Mouse (Mus musculus) neutrophil, adult 5-6 weeks (primary cell): ENCODE data around the gene Naa30. TPM values are rescaled to one million over a fixed set of nuclear protein-coding genes. Genes with fewer than 3 reads are reported as not detected.
"Not testable (repeated sequence)": the region's sequence is repeated elsewhere in the genome, so short reads cannot be mapped to it uniquely, and the experiment has no call there.

ENCODE experiments used
- ATAC-seq: fragments of 151-379, 151-347 bp; 2 replicates; pipeline ENCODE4 v1.8.0; 2017; ENCODE audit warnings: mild to moderate bottlenecking, moderate TSS enrichment; ENCODE audit not compliant: insufficient number of reproducible peaks, poor library complexity, low FRiP score, severe bottlenecking; ENCODE audit errors: extremely low read depth
- total RNA-seq: library from RNA; stranded (forward); fragments of 200-1000 nt; gene quantifications from 2 replicates; pipeline ENCODE4 v1.2.3, GENCODE M21; 2017

Gene Naa30
- total RNA-seq, 1 experiment from 2014 or later: 62.3 TPM

DNA sequence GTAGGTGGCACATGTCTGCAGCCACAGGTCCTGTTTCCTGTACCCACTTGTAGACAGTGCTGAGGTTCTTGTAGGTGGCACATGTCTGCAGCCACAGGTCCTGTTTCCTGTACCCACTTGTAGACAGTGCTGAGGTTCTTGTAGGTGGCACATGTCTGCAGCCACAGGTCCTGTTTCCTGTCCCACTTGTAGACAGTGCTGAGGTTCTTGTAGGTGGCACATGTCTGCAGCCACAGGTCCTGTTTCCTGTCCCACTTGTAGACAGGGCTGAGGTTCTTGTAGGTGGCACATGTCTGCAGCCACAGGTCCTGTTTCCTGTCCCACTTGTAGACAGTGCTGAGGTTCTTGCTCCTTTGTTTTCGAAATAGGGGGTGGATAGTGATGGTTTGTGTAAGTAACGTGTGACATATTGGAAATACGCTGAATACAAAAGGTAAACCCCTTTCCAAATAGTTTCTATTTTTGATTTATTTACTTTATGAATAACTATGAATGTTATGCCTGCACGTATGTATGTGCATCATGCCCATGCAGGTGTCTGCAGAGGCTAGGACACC, 47.5 kb downstream of the Naa30 start:
- not testable (repeated sequence) for ATAC-seq

DNA sequence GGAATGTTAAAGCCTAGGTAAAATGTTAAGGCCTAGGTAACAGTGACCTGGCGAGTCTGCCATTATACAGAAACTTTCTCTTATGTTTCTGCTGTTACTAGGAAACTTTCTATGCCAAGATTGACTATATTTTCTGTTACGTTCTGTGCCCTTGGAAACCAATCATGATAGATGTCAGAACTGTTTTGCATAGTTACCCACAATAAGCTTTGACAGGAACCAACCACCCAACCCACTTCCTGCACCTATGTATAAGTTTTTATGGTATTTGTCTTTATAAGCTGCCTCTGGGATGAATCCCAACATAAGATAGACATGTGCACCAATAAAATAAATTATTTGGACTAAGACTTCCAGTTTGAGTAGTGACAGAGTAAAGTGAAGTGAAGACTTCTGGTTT, 49.7 kb downstream of the Naa30 start:
- peak; percentile 81 for ATAC-seq

DNA sequence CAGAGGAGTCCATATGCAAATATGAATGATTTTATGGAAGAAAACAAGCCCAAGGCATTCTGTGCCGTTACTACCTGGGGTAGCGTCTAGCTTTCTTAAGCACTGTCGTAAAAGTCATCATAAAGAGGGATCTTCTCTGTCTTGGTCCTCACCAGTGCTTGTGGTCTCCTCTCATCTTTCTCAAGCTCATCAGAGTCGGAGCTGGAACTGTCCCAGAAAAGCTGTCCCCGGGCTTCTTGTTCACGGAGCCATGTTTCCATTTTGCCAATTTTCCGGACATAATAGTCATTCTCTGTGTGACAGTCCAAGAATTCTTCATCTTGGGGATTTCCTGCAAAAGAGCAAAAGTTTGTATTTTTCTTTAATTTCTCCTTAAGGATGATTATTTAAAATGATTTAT, 54.4 kb downstream of the Naa30 start:
- ATAC-seq: no peak

DNA sequence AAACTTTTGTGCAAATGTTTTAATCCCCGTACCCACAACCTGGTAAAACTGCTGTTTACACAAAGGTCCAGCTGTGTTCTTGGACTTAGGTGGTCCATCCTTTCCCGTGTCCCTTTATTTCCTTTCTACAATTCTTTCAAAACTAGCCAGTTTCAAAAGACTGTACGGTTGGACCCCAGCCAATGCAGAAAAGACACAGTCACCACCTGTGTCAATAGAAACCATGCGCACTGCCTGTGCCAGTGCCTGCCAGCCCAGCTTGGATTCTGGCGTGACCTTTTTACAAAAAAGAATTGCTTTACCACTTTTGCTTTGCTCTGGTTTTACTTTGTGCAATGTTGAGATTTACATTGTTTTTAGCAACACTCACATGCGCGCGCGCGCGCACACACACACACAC, 55.0 kb downstream of the Naa30 start:
- no peak for ATAC-seq

DNA sequence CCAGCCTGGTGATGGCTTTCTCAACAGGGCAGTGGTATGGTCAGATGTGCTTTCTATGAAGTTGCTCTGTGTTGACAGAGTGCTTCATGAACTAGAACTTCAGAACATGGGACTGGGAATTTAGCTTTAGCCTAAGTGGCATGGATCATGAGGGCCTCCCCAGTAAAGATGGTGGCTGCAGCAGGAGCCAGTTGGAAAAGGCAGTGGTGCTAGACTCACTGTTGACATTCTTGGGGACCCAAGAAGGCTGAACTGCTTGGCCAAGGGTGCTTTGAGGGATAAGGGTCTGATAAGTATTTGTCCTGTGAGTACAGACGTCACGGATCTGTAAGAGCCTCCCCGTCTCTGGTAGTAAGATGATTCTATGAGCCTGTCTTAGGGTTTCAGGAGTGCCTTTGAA, 59.8 kb downstream of the Naa30 start:
- no peak for ATAC-seq

DNA sequence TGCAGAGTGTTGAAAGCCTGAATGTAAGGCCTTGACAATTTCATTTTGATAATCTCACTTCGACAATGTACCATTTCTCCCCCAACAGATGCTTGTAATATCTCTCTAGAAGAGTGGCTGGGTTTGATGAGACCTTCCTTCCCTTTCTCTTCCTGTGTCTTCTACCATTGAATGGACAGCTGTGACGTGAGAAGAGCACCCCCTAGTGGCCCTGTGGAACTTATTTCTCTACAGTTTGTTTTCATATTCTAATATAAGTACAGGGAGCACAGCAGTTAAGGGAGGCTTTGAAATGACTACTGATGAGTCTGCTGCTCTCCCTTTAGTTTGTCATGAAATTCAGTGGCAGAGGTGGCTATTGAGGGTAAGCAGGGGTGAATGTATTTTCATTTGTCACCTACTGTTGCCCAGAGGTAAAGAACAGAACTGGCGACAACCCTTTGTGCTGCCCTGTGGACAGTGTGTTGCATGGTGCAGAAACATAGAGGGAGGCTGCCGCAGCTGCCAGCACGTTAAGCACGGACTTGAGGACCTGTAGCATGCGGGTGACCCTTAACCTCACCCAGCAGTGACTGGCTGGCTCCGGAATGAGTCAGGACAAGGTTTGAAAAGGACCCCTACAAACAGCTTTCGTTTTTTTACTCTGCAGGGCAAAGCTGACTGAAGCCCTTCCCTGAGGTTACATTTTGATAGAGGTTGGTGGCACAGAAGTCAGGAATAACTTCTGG, 62.9 kb downstream of the Naa30 start:
- ATAC-seq: peak; percentile 72

DNA sequence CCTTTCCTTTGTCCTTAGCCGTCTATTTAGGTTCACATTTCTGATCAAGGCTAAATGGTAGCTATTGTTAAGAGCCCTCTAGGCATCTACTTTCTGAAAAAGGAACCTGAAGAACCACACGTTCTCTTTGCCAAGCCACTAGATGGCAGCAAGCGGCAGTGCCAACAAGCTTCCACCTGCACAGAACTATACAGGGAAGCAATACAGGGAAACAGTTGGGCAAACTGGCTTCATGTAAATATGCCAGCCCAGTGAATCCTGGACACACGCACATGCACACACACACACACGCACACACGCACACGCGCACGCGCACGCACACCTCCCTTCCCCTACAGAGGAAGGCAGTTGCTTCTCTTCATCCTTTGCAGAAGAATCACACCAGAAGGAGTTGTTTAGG, 66.2 kb downstream of the Naa30 start:
- no peak for ATAC-seq

Other genes starting within 250 kb of the Naa30 start
- 38.3 and 42.5 TPM in 2 replicates for gene Ap5m1, start 106.1 kb upstream of the Naa30 start, total RNA-seq
- 74.1 and 76.1 TPM in 2 replicates for gene Exoc5, start 105.6 kb upstream of the Naa30 start, total RNA-seq
- gene ccdc198, start 73.2 kb downstream of the Naa30 start, total RNA-seq: not detected in 2 replicates